Mouse (Mus musculus): ENCODE measurements around the gene H2afv. TPM values are rescaled to one million over a fixed set of nuclear protein-coding genes. Genes with fewer than 3 reads are reported as not detected.

The H2afv gene
- polyA plus RNA-seq, 1 experiment from 2014 or later, result 116 TPM

DNA sequence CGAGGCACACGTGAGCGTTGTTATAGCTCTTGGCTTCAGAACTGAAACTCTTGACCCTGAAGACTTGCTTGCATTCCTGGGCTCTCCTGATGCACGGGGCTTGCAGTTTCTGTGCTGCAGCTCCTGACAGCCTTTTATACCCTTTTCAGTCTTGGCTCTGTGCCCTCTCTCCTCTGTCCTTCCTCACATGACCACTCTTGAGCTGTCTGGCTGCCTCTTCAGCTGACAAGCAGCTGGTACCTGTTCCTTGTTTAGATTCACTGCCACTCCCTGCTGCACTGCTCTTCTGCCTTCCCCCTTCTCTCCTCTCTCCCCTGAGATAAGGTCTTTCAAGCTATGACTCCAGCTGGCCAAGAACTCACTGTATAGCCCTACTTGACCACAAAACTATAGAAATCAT is 3.2 kb upstream of the H2afv start:
- H3K4me2 ChIP-seq (ENCODE audit: low read depth, low read length), result no peak overlapping the region
- no peaks in the 10 kb centered on the region for H3K9me3 ChIP-seq (replicated peaks; ENCODE audit: control insufficient read depth, low read length)
- H3K27me3 ChIP-seq (ENCODE audit: control insufficient read depth, insufficient read depth, low read depth, low read length), result no peaks in the 10 kb centered on the region
- peaks cover 13% of the 10 kb centered on the region for H3K4me1 ChIP-seq (ENCODE audit: control insufficient read depth, low read depth, low read length)
- H3K27ac ChIP-seq (ENCODE audit: low read length), result no peak overlapping the region
- no peak overlapping the region for H3K9ac ChIP-seq (ENCODE audit: low read depth, low read length)
- WGBS (ENCODE audit: insufficient replicate concordance), result 82% methylated on average over 4 of the region's 4 CpGs
- H3K36me3 ChIP-seq (ENCODE audit: control insufficient read depth, insufficient read depth), result no peaks in the 10 kb centered on the region
- ATAC-seq (ENCODE audit: low read depth), result no peak
- H3K4me3 ChIP-seq (ENCODE audit: low read depth, low read length), result no peak overlapping the region

DNA sequence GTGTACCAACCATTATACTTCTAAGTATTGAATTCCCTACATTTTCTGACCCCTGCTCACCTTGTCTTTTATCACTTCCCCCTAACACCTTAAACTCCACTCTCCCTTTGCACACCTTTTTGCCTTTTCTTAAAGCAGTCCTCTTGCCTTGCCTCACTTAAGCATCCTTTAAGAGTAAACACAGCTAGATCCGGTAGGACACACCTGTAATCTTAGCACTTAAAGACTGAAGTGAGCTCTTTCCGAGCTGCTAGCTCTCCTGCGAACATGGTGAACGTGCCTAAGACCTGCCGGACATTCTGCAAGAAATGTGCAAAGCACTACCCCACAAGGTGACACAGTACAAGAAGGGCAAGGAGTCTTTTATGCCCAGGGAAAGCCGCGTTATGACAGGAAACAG is 1.7 kb upstream of the H2afv start:
- Histone ChIP-seq H3K27ac (ENCODE audit: low read length) (no peak overlapping the region), H3K27me3 (ENCODE audit: control insufficient read depth, insufficient read depth, low read depth, low read length) (no peaks in the 10 kb centered on the region), H3K36me3 (ENCODE audit: control insufficient read depth, insufficient read depth) (peaks cover 6% of the 10 kb centered on the region; the same call in 1 of the 2 replicates), H3K9me3 (replicated peaks; ENCODE audit: control insufficient read depth, low read length) (no peaks in the 10 kb centered on the region), H3K9ac (ENCODE audit: low read depth, low read length) (no peak overlapping the region), H3K4me3 (ENCODE audit: low read depth, low read length) (no peak overlapping the region), H3K4me1 (ENCODE audit: control insufficient read depth, low read depth, low read length) (peaks cover 14% of the 10 kb centered on the region), H3K4me2 (ENCODE audit: low read depth, low read length) (no peak overlapping the region)
- 84% methylated on average over 7 of the region's 7 CpGs for WGBS (ENCODE audit: insufficient replicate concordance)
- no peak for ATAC-seq (ENCODE audit: low read depth)

GRCm38 (mm10) chr11:6445441-6445840 is 1.2 kb upstream of the H2afv start:
- Histone ChIP-seq H3K4me2 (ENCODE audit: low read depth, low read length) (peak overlapping the region; percentile 87), H3K9ac (ENCODE audit: low read depth, low read length) (no peak overlapping the region; the same call in 1 of the 2 replicates)

GRCm38 (mm10) chr11:6443727-6444076 is 541 bp downstream of the H2afv start:
- peak overlapping the region; percentile 98 for H3K9ac ChIP-seq (ENCODE audit: low read depth, low read length)
- ATAC-seq (ENCODE audit: low read depth), result no peak
- peaks cover 11% of the 10 kb centered on the region; the same call in 1 of the 2 replicates for H3K36me3 ChIP-seq (ENCODE audit: control insufficient read depth, insufficient read depth)
- peaks cover 14% of the 10 kb centered on the region for H3K4me1 ChIP-seq (ENCODE audit: control insufficient read depth, low read depth, low read length)
- WGBS (ENCODE audit: insufficient replicate concordance), result 0% methylated on average over 10 of the region's 10 CpGs
- H3K4me3 ChIP-seq (ENCODE audit: low read depth, low read length), result peak overlapping the region; percentile 98
- H3K27me3 ChIP-seq (ENCODE audit: control insufficient read depth, insufficient read depth, low read depth, low read length), result no peaks in the 10 kb centered on the region
- H3K4me2 ChIP-seq (ENCODE audit: low read depth, low read length), result peak overlapping the region; percentile 74
- peak overlapping the region; percentile 95 for H3K27ac ChIP-seq (ENCODE audit: low read length)
- no peaks in the 10 kb centered on the region for H3K9me3 ChIP-seq (replicated peaks; ENCODE audit: control insufficient read depth, low read length)

More at GRCm38 (mm10) chr11:6445441-6445840, 1.2 kb upstream of the H2afv start:
- ATAC-seq (ENCODE audit: low read depth), result no peak
- Histone ChIP-seq H3K36me3 (ENCODE audit: control insufficient read depth, insufficient read depth) (peaks cover 6% of the 10 kb centered on the region; the same call in 1 of the 2 replicates), H3K27ac (ENCODE audit: low read length) (peak overlapping the region; percentile 92), H3K9me3 (replicated peaks; ENCODE audit: control insufficient read depth, low read length) (no peaks in the 10 kb centered on the region), H3K4me3 (ENCODE audit: low read depth, low read length) (no peak overlapping the region), H3K4me1 (ENCODE audit: control insufficient read depth, low read depth, low read length) (peaks cover 14% of the 10 kb centered on the region), H3K27me3 (ENCODE audit: control insufficient read depth, insufficient read depth, low read depth, low read length) (no peaks in the 10 kb centered on the region)
- 74% methylated on average over 4 of the region's 4 CpGs for WGBS (ENCODE audit: insufficient replicate concordance)

DNA sequence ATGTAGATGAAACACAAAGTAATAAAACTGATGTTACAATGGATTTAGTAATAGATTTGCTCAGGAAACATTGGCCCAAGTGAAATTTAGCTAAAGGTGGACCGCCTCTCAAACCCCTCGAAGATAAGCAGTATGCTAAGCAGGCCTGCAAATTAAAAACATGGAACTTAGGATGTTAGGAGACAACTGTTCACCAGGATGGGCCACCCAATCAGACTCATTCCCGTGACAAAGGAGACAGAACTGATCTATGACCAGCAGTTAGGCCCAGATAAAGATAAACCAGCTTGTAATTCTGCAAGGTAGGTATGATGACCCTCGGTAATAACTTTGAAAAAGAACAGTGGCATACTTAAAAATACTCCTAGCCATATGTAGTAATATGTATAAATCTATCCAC is 1.1 kb downstream of the H2afv start:
- Histone ChIP-seq H3K9ac (ENCODE audit: low read depth, low read length) (peak overlapping the region; percentile 98), H3K27me3 (ENCODE audit: control insufficient read depth, insufficient read depth, low read depth, low read length) (no peaks in the 10 kb centered on the region), H3K27ac (ENCODE audit: low read length) (peak overlapping the region; percentile 95), H3K4me2 (ENCODE audit: low read depth, low read length) (peak overlapping the region; percentile 74), H3K9me3 (replicated peaks; ENCODE audit: control insufficient read depth, low read length) (no peaks in the 10 kb centered on the region), H3K4me3 (ENCODE audit: low read depth, low read length) (peak overlapping the region; percentile 98), H3K36me3 (ENCODE audit: control insufficient read depth, insufficient read depth) (peaks cover 13% of the 10 kb centered on the region; the same call in 1 of the 2 replicates), H3K4me1 (ENCODE audit: control insufficient read depth, low read depth, low read length) (peaks cover 14% of the 10 kb centered on the region)
- ATAC-seq (ENCODE audit: low read depth), result no peak
- 27% methylated on average over 4 of the region's 4 CpGs for WGBS (ENCODE audit: insufficient replicate concordance)

GRCm38 (mm10) chr11:6442566-6442965 is 1.7 kb downstream of the H2afv start:
- no peak overlapping the region for H3K27ac ChIP-seq (ENCODE audit: low read length)
- no peak overlapping the region for H3K9ac ChIP-seq (ENCODE audit: low read depth, low read length)
- peaks cover 16% of the 10 kb centered on the region for H3K36me3 ChIP-seq (ENCODE audit: control insufficient read depth, insufficient read depth)
- H3K9me3 ChIP-seq (replicated peaks; ENCODE audit: control insufficient read depth, low read length), result no peaks in the 10 kb centered on the region
- peak overlapping the region; percentile 74 for H3K4me2 ChIP-seq (ENCODE audit: low read depth, low read length)
- ATAC-seq (ENCODE audit: low read depth), result no peak
- H3K4me1 ChIP-seq (ENCODE audit: control insufficient read depth, low read depth, low read length), result peaks cover 14% of the 10 kb centered on the region
- H3K27me3 ChIP-seq (ENCODE audit: control insufficient read depth, insufficient read depth, low read depth, low read length), result no peaks in the 10 kb centered on the region
- peak overlapping the region; percentile 98 for H3K4me3 ChIP-seq (ENCODE audit: low read depth, low read length)
- 87% methylated on average over 4 of the region's 4 CpGs for WGBS (ENCODE audit: insufficient replicate concordance)

GRCm38 (mm10) chr11:6440171-6440570 is 4.1 kb downstream of the H2afv start:
- Histone ChIP-seq H3K4me2 (ENCODE audit: low read depth, low read length) (no peak overlapping the region), H3K4me3 (ENCODE audit: low read depth, low read length) (no peak overlapping the region), H3K9ac (ENCODE audit: low read depth, low read length) (no peak overlapping the region), H3K36me3 (ENCODE audit: control insufficient read depth, insufficient read depth) (peaks cover 35% of the 10 kb centered on the region), H3K27ac (ENCODE audit: low read length) (no peak overlapping the region), H3K27me3 (ENCODE audit: control insufficient read depth, insufficient read depth, low read depth, low read length) (no peaks in the 10 kb centered on the region), H3K9me3 (replicated peaks; ENCODE audit: control insufficient read depth, low read length) (no peaks in the 10 kb centered on the region), H3K4me1 (ENCODE audit: control insufficient read depth, low read depth, low read length) (peaks cover 10% of the 10 kb centered on the region)
- no peak for ATAC-seq (ENCODE audit: low read depth)
- 87% methylated on average over 4 of the region's 4 CpGs for WGBS (ENCODE audit: insufficient replicate concordance)

GRCm38 (mm10) chr11:6437667-6438066 is 6.6 kb downstream of the H2afv start:
- Histone ChIP-seq H3K4me2 (ENCODE audit: low read depth, low read length) (no peak overlapping the region), H3K4me1 (ENCODE audit: control insufficient read depth, low read depth, low read length) (peaks cover 2% of the 10 kb centered on the region; the same call in 1 of the 2 replicates), H3K9ac (ENCODE audit: low read depth, low read length) (no peak overlapping the region), H3K27ac (ENCODE audit: low read length) (no peak overlapping the region), H3K36me3 (ENCODE audit: control insufficient read depth, insufficient read depth) (peaks cover 55% of the 10 kb centered on the region), H3K27me3 (ENCODE audit: control insufficient read depth, insufficient read depth, low read depth, low read length) (no peaks in the 10 kb centered on the region), H3K9me3 (replicated peaks; ENCODE audit: control insufficient read depth, low read length) (no peaks in the 10 kb centered on the region), H3K4me3 (ENCODE audit: low read depth, low read length) (no peak overlapping the region)
- 83% methylated on average over 2 of the region's 2 CpGs for WGBS (ENCODE audit: insufficient replicate concordance)
- ATAC-seq (ENCODE audit: low read depth), result no peak

- ATAC-seq (ENCODE audit: low read depth), result 0 out of 2 replicates have a peak, but pooled peaks have one; percentile 53
- H3K36me3 ChIP-seq (ENCODE audit: control insufficient read depth, insufficient read depth), result peaks cover 62% of the 10 kb centered on the region
- 68% methylated on average over 8 of the region's 8 CpGs for WGBS (ENCODE audit: insufficient replicate concordance)
Measured at GRCm38 (mm10) chr11:6436442-6436841, 7.8 kb downstream of the H2afv start.

More at GRCm38 (mm10) chr11:6436442-6436841, 7.8 kb downstream of the H2afv start:
- Histone ChIP-seq H3K9ac (ENCODE audit: low read depth, low read length) (no peak overlapping the region), H3K4me2 (ENCODE audit: low read depth, low read length) (no peak overlapping the region), H3K4me1 (ENCODE audit: control insufficient read depth, low read depth, low read length) (no peaks in the 10 kb centered on the region), H3K27me3 (ENCODE audit: control insufficient read depth, insufficient read depth, low read depth, low read length) (no peaks in the 10 kb centered on the region), H3K9me3 (replicated peaks; ENCODE audit: control insufficient read depth, low read length) (no peaks in the 10 kb centered on the region), H3K4me3 (ENCODE audit: low read depth, low read length) (no peak overlapping the region), H3K27ac (ENCODE audit: low read length) (no peak overlapping the region)

All from liver, embryonic 16.5 days (tissue).